Mouse (Mus musculus): ENCODE data around the gene Spaca9.

The Spaca9 gene

GRCm38 (mm10) chr2:28665818-28666217 lies 33.7 kb downstream of the Spaca9 start:
- in situ Hi-C loops (cut with MboI, MseI): no loop called here

DNA sequence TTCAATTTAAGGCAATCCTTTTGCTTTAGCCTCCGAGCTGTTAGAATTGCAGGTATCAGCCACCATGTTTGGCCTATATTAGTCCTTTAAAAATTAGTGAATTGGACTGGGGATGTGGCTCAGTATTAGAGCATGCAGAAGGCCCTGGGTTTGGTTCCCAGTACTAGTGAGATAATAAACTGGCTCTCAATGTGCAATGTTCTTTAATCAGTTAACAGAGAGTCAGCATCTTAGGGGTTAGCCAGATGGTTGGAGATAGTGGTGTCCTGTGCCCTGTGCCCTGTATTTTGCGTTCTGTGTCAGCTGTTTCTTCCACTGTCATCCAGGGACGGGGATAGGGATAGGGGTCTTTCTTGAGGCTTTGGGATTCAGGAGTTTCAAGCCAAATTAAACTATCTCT lies 36.6 kb downstream of the Spaca9 start:
- in situ Hi-C loops (cut with MboI, MseI): no loop called here

DNA sequence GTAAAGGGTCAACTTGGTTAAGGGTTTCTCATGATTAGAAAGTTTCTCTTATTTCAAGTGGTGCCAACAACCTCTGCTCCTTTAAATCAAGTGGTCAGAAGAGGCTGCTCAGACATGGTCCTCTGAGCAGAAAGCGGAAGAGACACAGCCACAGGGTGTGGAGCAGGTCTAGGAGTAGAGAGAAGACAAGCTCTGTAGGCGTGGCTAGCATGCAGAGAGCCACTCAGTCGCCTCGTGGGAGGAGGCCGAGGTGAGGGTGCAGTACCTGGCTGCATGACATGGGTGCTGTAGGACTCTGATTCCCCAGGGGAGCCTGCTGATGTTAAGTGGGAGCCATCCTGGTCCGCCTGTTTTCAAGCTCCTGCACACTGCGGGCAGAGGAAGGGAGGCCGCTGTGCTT lies 43.3 kb downstream of the Spaca9 start:
- in situ Hi-C loops (cut with MboI, MseI): no loop called here

DNA sequence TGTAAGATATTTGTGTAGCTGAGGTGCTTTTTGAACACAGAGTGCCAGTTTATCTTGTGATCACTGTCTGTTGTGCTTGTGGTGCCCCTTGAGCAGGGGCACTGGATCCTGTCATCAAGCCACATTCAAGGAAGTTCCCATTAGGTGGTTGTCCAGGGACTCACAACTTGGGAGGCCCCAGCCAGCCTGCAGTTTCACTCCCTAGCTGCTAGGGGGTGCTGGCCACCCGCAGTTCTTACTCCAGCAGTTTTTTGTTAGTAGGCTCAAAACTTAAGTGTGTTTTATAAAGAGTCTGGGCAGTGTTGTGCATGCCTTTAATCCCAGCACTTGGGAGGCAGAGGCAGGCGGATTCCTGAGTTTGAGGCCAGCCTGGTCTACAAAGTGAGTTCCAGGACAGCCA lies 45.2 kb downstream of the Spaca9 start:
- in situ Hi-C loops (cut with MboI, MseI): no loop called here

GRCm38 (mm10) chr2:28653351-28653750 lies 46.2 kb downstream of the Spaca9 start:
- in situ Hi-C loops (cut with MboI, MseI): no loop called here

DNA sequence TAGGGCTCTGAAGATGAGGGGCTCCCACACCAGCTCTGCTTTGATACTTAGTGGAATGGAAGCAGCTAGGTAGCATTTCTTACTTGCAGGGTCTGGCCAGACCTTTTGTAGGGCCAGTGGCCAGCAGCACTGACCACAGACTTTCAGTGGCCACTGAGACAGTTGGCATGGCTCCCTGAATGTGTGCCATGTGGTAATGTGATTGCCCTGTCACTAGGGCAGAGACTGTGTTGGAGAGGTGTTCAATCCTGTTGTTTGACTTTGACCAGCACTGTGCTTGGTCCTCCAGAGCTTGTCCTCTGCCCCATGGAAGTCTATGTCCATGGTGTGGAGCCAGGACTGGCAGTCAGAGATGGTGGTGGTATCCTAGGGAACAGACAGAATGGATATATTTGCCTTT lies 49.0 kb downstream of the Spaca9 start:
- in situ Hi-C loops (cut with MboI, MseI): no loop called here

GRCm38 (mm10) chr2:28643081-28643480 lies 56.4 kb downstream of the Spaca9 start:
- in situ Hi-C loops (cut with MboI, MseI): no loop called here

All from T-helper 2 cell (primary cell).